Mouse (Mus musculus) embryonic facial prominence, embryonic 15.5 days (tissue): ENCODE data around the gene Igfbp3. TPM values are rescaled to one million over a fixed set of nuclear protein-coding genes. Genes with fewer than 3 reads are reported as not detected.

Experiments
- ATAC-seq: fragments of 200-750 bp; cut with Nextera tagmentation; 2 replicates; pipeline ENCODE4 v1.8.0; 2017; ENCODE audit warnings: low read depth, moderate TSS enrichment; ENCODE audit not compliant: insufficient number of reproducible peaks, low FRiP score, low TSS enrichment
- H3K27ac ChIP-seq: fragments of 300-500 bp; sonication (generic); replicated peaks from 2 replicates; pipeline ENCODE4 v1.5.1; 2015; ENCODE audit warnings: mild to moderate bottlenecking, inconsistent platforms
- H3K27me3 ChIP-seq: fragments of 300-500 bp; sonication (generic); 2 replicates; pipeline ENCODE4 v1.6.1; 2015; ENCODE audit warnings: inconsistent platforms
- H3K36me3 ChIP-seq: fragments of 300-500 bp; sonication (generic); 2 replicates; pipeline ENCODE4 v1.6.1; 2015; ENCODE audit warnings: mild to moderate bottlenecking, inconsistent platforms
- H3K4me1 ChIP-seq: fragments of 300-500 bp; sonication (generic); 2 replicates; pipeline ENCODE4 v1.6.1; 2015; ENCODE audit warnings: inconsistent platforms
- H3K4me2 ChIP-seq: fragments of 300-500 bp; sonication (generic); replicated peaks from 2 replicates; pipeline ENCODE4 v1.6.1; 2015; ENCODE audit warnings: mild to moderate bottlenecking, inconsistent platforms
- H3K4me3 ChIP-seq: fragments of 300-500 bp; sonication (generic); replicated peaks from 2 replicates; pipeline ENCODE4 v1.5.1; 2015; ENCODE audit warnings: mild to moderate bottlenecking, inconsistent platforms
- H3K9ac ChIP-seq: fragments of 300-500 bp; sonication (generic); 2 replicates; pipeline ENCODE4 v1.6.1; 2015; ENCODE audit warnings: inconsistent platforms
- H3K9me3 ChIP-seq: fragments of 300-500 bp; sonication (generic); replicated peaks from 2 replicates; pipeline ENCODE4 v1.6.1; 2016; ENCODE audit warnings: inconsistent platforms
- WGBS: fragments of 180-500 bp; shearing (Covaris S2); methylation state at CpG from one replicate; pipeline ENCODE4 v1.1.7; 2015; 5-methylcytosine and 5-hydroxymethylcytosine counted together
- polyA plus RNA-seq: library from polyadenylated mRNA; unstranded; fragments of >200 nt; fragmentation: Nextera tagmentation; extraction: Ambion mirVana; gene quantifications from 2 replicates; pipeline ENCODE4 v1.2.1, GENCODE M21; 2015

The Igfbp3 gene
- polyA plus RNA-seq, 1 experiment from 2014 or later: 194 TPM

DNA sequence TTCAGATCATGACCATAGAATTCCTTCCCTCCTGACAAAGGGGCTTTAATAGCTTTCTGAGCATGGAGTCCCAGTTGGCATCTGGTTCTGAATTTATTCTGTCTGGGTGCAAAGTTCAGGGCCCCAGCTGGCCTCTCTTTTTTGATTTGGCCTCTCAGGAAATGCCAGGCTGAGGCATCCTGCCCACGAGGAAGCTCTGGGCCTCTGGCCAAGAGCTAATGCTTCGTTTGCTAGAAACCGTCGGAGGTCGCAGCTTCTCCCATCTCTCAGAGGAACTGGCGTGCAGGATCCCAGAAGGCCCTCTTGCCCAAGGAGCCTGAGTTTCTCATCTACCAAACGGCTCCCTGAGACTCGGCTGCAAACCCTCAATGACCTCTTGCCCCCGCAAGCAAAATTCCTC, 2.5 kb downstream of the Igfbp3 start:
- Histone ChIP-seq H3K27ac (0 out of 2 replicates have a peak overlapping the region, but pooled peaks have one; percentile 45), H3K36me3 (peaks cover 31% of the 10 kb centered on the region), H3K4me3 (peak overlapping the region; percentile 26), H3K4me1 (peaks cover 48% of the 10 kb centered on the region), H3K9ac (no peak overlapping the region), H3K27me3 (no peaks in the 10 kb centered on the region), H3K9me3 (no peaks in the 10 kb centered on the region), H3K4me2 (peak overlapping the region; percentile 41)
- WGBS: 11% methylated on average over 9 of the region's 9 CpGs
- no peak for ATAC-seq

DNA sequence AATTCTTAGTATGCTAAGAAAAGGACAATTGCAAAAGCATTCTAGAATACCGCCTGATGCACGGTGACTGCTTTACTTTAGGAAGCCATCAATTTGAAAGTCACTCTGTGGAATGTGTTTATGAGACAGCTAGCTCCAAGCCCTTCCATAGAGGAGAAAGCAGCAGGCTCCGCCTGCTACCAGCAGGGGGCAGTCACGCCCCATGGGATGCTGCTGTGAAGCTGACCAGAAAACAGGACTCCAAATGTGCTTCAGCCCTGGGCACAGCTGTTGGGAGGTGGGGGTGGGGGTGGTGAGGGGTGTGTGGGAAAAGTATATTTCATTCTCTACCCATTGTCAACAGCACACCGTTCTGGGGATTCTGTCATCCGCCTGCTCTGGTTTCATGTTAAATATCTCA, 3.4 kb downstream of the Igfbp3 start:
- Histone ChIP-seq H3K36me3 (peaks cover 33% of the 10 kb centered on the region), H3K27ac (no peak overlapping the region), H3K9ac (no peak overlapping the region), H3K27me3 (no peaks in the 10 kb centered on the region), H3K9me3 (no peaks in the 10 kb centered on the region), H3K4me2 (peak overlapping the region; percentile 41), H3K4me1 (peaks cover 40% of the 10 kb centered on the region), H3K4me3 (no peak overlapping the region)
- no peak for ATAC-seq
- 14% methylated on average over 6 of the region's 6 CpGs for WGBS

DNA sequence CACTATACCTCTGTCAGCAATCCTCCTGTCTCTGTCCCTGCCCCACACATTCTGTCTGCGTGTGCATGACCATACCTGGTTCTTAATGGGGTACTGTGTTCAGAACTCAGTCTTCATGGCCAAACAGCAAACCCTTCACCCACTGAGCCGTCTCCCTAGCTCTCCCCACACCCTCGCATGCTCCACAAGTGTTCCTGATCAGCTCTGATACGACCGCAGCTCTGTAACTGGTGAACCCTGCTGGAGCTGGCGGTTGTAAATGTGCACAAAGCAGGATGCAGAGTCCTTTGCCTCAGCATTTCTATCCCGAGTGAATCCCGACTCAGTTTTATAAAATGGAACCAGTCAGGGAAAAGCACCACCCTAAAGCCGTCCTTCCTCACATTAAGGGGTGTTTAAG, 9.9 kb downstream of the Igfbp3 start:
- Histone ChIP-seq H3K4me1 (peaks cover 3% of the 10 kb centered on the region; the same call in 1 of the 2 replicates), H3K9me3 (no peaks in the 10 kb centered on the region), H3K27ac (no peak overlapping the region), H3K9ac (no peak overlapping the region), H3K36me3 (peaks cover 22% of the 10 kb centered on the region), H3K27me3 (no peaks in the 10 kb centered on the region), H3K4me2 (no peak overlapping the region), H3K4me3 (no peak overlapping the region)
- ATAC-seq: no peak
- 82% methylated on average over 9 of the region's 9 CpGs for WGBS

DNA sequence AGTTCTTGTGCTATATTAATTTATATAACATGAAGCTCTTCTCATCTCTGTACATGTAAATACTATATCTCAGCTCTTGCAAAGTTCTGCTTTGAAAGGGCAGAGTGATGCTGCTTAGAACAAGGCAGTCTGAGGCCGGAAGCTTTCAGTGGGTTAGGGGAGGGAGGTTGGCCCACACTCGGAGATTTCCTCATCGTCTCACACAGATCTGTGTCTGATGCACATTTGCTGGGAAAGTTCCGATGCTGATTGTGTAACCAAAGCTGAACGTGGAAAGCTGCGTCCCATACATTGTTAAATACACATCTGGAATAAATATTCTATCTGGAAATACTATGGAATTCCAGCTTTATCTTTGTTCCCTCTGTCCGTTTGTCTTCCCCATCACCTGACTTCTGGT, 11.5 kb downstream of the Igfbp3 start:
- Histone ChIP-seq H3K27ac (no peak overlapping the region), H3K36me3 (peaks cover 12% of the 10 kb centered on the region; the same call in 1 of the 2 replicates), H3K9me3 (no peaks in the 10 kb centered on the region), H3K27me3 (no peaks in the 10 kb centered on the region), H3K4me1 (no peaks in the 10 kb centered on the region; the same call in 1 of the 2 replicates), H3K4me3 (no peak overlapping the region), H3K9ac (no peak overlapping the region), H3K4me2 (no peak overlapping the region)
- 27% methylated on average over 7 of the region's 7 CpGs for WGBS
- no peak for ATAC-seq

DNA sequence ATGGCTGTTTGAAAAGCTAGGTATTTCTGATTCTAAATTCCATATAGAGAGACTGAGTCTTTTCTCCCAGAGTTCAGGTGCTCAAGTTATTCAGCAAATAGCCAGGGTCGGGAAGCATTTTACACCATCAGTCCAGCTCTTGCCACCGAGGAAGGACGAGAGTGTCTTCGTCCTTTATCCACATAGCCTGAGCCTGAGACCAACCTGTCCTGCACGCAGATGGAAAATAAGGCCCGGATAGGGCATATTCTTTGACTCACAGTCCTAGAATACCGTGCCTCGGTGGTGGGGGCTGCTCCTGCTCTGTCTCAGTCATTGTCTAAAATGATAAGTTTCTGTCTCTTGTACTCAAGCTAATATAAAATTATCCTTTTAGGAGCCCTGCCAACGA, 13.3 kb downstream of the Igfbp3 start:
- Histone ChIP-seq H3K9me3 (no peaks in the 10 kb centered on the region), H3K27ac (no peak overlapping the region), H3K9ac (no peak overlapping the region), H3K4me3 (no peak overlapping the region), H3K4me1 (no peaks in the 10 kb centered on the region; the same call in 1 of the 2 replicates), H3K4me2 (no peak overlapping the region), H3K36me3 (no peaks in the 10 kb centered on the region), H3K27me3 (no peaks in the 10 kb centered on the region)
- 82% methylated on average over 9 of the region's 9 CpGs for WGBS
- no peak for ATAC-seq

DNA sequence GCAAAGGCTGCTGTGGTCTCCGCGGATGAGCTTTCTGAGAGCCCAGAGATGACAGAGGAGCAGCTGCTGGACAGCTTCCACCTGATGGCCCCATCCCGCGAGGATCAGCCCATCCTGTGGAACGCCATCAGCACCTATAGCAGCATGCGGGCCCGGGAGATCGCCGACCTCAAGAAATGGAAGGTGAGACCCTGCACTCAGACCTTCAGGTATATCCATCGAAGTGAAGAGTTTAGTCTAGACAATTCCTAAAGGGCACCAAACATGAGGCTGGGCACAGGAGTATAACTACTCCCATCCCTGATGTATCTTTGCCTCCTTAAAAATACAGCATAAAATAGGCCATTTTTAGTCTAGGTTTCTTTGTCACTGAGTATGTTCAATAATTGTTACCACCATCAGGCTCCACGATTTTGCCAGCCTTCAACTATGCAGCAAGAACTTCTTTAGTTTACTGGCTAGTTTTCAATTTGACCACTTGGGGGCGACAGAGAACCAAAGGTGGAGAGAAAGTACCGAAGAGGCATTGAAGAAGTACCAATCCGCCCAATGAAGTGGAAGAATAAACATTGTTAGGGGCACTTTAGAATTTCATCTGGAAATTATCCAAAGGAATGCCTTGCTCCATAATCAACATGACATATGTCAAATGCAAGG, 13.9 kb downstream of the Igfbp3 start:
- WGBS: 52% methylated on average over 14 of the region's 14 CpGs
- no peaks in the 10 kb centered on the region; the same call in 1 of the 2 replicates for H3K4me1 ChIP-seq
- H3K4me3 ChIP-seq: no peak overlapping the region
- no peak overlapping the region for H3K4me2 ChIP-seq
- no peak overlapping the region for H3K9ac ChIP-seq
- H3K36me3 ChIP-seq: no peaks in the 10 kb centered on the region
- no peaks in the 10 kb centered on the region for H3K27me3 ChIP-seq
- H3K9me3 ChIP-seq: 0 out of 2 replicates have a peak, but pooled peaks cover 3% of the 10 kb centered on the region
- ATAC-seq: no peak
- no peak overlapping the region for H3K27ac ChIP-seq

DNA sequence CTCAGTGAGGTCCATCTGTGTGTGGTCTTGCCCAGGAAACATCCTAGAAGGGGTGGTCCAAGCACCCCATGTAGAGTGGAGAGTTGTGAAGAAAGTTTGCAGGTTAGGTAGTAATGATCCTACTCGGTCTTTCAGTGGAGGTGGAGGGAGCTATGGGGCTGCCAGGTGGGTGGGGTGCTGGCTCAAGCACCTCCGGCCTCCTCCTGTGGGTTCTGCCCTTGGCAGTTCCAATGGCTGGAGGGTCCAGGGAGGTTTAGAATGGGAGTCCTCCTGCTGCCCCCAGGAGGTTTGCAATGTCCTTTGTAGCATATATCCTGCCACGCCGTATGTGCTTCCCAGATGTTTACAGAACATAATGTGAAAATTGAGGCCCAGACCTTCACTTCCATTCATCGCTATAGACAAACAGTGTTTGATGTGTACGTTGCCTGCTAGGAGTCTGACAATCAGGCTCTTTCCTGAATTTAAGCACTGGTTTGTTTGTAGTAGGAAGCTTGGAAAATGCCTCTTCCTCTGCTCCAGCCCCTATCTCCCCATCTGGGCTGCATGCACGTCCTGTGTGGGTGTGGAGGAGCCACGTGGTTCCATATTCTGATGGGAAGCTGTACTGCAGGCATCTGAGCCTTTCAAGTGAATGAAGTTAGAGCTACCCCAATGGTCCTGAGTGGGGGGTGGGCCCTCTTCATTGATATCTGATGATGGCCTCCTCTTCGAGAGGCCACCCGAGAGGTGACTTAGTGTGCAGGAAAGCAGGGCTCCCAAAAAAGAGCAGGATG, 15.1 kb downstream of the Igfbp3 start:
- Histone ChIP-seq H3K4me3 (no peak overlapping the region), H3K27me3 (no peaks in the 10 kb centered on the region), H3K27ac (no peak overlapping the region), H3K4me1 (no peaks in the 10 kb centered on the region; the same call in 1 of the 2 replicates), H3K4me2 (no peak overlapping the region), H3K9me3 (0 out of 2 replicates have a peak, but pooled peaks cover 5% of the 10 kb centered on the region), H3K9ac (no peak overlapping the region), H3K36me3 (no peaks in the 10 kb centered on the region)
- no peak for ATAC-seq
- WGBS: 57% methylated on average over 10 of the region's 10 CpGs

DNA sequence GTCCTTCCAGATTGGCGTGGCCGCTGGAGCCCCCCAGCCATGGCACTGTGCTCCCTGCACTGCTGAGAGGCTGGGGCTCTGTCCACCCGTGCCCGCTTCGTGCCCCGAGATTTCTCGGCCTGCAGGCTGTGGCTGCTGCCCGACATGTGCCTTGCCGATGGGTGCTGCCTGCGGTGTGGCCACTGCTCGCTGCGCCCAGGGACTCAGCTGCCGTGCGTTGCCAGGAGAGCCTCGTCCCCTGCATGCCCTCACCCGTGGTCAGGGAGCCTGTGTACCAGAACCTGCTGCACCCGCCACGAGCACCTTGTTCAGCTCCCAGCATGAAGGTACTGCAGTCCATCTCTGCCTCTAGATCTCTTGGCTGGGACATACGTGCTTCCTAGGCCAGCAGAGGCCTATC, 15.7 kb downstream of the Igfbp3 start:
- Histone ChIP-seq H3K27me3 (no peaks in the 10 kb centered on the region), H3K9me3 (0 out of 2 replicates have a peak, but pooled peaks cover 5% of the 10 kb centered on the region), H3K9ac (no peak overlapping the region), H3K4me1 (no peaks in the 10 kb centered on the region; the same call in 1 of the 2 replicates), H3K27ac (no peak overlapping the region), H3K4me2 (no peak overlapping the region), H3K36me3 (no peaks in the 10 kb centered on the region), H3K4me3 (no peak overlapping the region)
- ATAC-seq: no peak
- 91% methylated on average over 19 of the region's 19 CpGs for WGBS

DNA sequence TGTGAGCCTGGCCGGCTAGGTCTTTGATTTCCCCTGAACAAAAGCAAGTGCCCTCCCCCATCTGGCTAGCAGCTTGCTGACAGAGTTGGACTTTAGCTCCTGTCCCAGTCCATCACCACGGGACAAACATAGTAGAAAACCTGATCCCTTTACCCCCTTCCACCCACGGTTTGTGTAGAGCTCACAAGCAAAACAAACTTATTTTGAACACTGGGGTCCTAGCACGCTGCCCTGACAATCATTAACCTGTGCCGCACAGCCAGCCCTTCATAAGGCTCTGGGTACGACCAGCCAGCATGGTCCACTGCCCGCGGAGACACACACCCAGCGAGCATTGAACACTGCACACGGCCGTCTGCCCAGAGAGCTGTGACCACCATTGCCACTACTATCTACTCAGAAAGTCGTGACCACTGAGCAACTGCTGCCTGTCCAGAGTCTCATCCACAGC, 16.2 kb downstream of the Igfbp3 start, which contains the start of gene Igfbp1:
TSS of gene Igfbp1 (plus strand) at position 292 of the 451 bp plus-strand sequence.
- Histone ChIP-seq H3K27me3 (no peaks in the 10 kb centered on the region), H3K9ac (no peak within 1 kb of the TSS), H3K27ac (no peak within 1 kb of the TSS), H3K9me3 (0 out of 2 replicates have a peak, but pooled peaks cover 5% of the 10 kb centered on the region), H3K4me3 (no peak within 1 kb of the TSS), H3K36me3 (no peaks in the 10 kb centered on the region), H3K4me1 (no peaks in the 10 kb centered on the region), H3K4me2 (no peak within 1 kb of the TSS)
- WGBS: 57% methylated on average over 12 of the region's 12 CpGs
- no peak for ATAC-seq

DNA sequence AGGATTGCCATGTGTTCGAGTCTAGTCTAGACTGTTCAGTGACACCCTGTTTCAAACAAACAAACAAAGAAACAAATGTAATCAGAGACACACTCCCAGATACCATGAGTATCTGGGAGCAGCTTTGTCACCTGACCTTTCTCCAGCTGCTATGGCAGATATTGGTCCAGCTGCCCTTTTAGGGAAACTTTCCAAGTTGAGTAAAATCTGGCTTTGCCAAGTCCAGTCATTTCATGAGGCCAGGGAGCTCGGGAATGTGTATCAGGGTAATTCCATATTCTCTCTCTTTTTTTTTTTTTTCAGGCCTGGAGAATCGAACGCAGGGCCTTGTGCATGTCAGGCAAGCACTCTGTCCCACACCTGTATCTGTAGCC, 18.4 kb downstream of the Igfbp3 start:
- Histone ChIP-seq H3K9ac (no peak overlapping the region), H3K9me3 (0 out of 2 replicates have a peak, but pooled peaks cover 5% of the 10 kb centered on the region), H3K27ac (no peak overlapping the region), H3K4me2 (no peak overlapping the region), H3K36me3 (no peaks in the 10 kb centered on the region), H3K4me3 (no peak overlapping the region), H3K4me1 (no peaks in the 10 kb centered on the region), H3K27me3 (no peaks in the 10 kb centered on the region)
- ATAC-seq: no peak
- 81% methylated on average over 4 of the region's 4 CpGs for WGBS

DNA sequence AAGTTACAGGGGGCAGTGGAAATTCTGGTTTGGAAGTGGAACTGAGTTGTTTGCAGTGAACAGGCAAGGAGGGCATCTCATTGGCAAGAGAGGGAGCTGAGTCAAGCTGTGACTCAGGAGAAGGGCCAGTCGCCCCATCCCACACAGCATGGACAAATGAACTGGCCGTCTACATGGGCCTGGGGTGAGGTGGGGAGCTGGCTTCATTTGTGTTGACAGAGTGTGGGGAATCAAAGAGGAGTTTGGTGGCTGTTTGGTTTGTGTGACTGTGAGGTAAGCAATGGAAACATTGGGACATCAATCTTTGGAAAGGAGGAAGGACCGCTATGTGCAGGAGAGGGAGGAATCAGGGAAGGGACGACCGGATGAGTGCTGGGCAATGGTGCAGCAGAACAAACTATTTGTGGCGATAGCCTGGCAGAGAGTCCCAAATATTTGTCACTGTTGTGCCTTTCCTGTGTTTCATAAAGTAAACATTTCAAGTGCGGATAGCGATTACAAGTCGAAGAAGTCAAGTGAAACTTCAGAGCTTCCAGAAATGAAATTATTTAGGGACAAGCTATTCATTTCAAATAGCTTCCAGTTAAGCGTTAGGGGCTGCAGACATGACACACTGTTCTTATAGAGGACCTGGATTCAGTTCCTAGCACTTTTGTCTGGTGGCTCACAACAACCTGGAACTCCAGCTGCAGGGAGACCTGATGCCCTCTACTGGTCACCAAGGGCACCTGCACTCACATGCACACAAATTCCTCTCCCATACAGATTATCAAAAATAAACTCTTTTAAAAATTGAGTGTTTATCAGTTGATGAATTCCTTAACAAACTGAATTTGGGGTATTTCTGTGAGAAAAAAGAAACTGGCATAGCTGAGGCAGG, 19.1 kb downstream of the Igfbp3 start:
- H3K27me3 ChIP-seq: no peaks in the 10 kb centered on the region
- H3K36me3 ChIP-seq: no peaks in the 10 kb centered on the region
- no peak overlapping the region for H3K27ac ChIP-seq
- no peaks in the 10 kb centered on the region for H3K4me1 ChIP-seq
- H3K4me3 ChIP-seq: no peak overlapping the region
- H3K9ac ChIP-seq: no peak overlapping the region
- H3K4me2 ChIP-seq: no peak overlapping the region
- WGBS: 93% methylated on average over 10 of the region's 10 CpGs
- no peak for ATAC-seq
- H3K9me3 ChIP-seq: 0 out of 2 replicates have a peak, but pooled peaks cover 5% of the 10 kb centered on the region
